Mouse (Mus musculus): ENCODE results near the gene Psg20.
"Not testable (repeated sequence)": the region's sequence is repeated elsewhere in the genome, so short reads cannot be mapped to it uniquely, and the experiment has no call there.

The Psg20 gene

DNA sequence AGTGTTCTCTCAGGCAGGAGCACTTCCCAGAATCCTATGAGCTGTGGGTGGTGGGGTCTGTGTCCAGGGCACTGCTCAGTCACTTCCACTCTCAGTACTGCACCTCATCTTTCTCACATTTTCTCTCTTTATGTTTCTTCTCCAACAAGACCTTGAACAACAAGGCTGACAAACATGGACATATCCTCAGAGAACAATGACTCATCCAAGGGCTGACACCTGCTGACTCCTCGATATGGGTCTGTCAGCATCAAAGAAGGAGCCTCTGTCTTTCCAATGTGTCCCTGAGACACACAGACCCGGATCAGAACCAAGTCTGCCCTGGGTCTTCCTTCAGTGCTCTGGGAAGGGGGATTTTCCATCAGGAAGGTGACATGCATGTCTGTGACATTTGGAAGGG, at the start of gene Psg20:
Gene Psg20 (minus strand): TSS at position 101 of the 400 bp plus-strand sequence.
- CTCF ChIA-PET, result no interaction called here

GRCm38 (mm10) chr7:18734451-18734850, 48.5 kb upstream of the Psg20 start:
- CTCF ChIA-PET, result no interaction called here

DNA sequence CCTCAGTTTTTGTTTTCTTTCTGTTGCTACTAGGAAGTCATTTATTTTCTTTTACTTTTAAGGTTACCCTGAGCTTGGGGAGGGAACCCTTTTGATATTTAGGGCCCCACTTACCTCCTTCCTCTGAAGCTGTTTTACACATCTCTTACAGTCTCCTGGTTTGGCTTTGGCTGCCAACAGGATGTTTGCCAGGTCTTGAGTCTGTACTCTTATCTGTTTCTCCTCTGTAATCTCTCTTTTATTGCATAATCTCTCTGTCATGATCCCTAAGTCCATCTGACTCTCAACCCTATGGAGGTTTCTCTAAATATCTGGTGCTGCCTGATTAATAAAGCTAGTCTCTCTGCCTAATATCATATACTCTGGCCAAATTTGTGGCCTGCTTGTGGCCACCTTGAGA, 47.1 kb upstream of the Psg20 start:
- CTCF ChIA-PET, result no interaction called here

DNA sequence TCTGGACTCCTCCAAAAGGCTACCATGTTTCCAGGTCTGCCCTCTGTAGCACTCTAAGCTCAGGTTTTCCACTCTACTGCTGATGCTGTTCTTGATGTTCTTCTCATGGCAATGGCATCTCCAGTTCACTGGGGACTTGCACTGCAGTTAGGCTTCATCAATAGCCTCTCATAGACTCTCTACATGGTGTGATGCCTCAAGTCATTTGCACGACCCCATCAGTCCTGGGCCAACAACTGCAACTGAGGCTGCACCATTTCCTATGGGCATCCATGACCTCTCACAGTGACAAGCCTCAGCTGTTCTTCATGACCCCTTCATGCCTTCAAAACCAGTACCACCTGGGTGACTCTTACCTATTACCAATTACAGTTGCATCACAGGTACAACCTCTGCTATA, 42.4 kb upstream of the Psg20 start:
- CTCF ChIA-PET, result no interaction called here

- CTCF ChIA-PET, result not testable (repeated sequence)
Observed at GRCm38 (mm10) chr7:18725931-18726330, 39.9 kb upstream of the Psg20 start.

DNA sequence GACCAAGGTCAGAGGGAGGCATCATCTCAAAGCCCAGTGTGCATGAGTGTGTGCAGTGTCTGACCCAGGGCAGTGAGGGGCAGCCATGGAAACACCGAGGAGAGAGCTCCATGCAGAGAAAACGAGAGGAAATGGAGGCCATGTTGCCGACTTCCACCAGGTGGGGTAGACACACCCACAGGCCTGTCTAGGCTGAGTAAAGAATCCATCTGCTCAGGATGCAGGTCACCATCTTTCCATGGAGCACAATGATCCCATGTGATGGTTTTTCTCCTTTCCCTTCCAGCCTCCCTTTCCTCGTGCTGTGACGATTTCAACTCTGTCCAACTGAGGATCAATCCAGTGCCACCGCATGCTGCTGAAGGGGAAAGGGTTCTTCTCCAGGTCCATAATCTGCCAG, 38.0 kb upstream of the Psg20 start:
- CTCF ChIA-PET, result no interaction called here

DNA sequence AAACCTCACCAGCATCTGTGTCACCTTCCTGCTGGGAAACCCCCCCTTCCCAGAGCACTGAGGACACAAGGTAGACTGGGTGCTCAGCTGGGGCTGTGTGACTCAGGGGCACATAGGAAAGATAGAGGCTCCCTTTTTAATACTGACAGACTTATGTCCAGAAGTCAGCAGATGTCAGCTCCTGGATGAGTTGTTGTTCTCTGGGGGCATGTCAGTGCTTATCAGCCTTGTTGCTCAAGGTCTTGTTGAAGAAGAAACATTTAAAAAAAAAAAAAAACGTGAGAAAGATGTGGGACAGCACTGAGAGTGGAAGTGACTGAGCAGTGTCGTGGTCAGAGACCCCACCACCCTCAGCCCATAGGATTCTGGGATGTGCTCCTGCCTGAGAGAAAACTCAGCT, 31.8 kb upstream of the Psg20 start, which contains the start of gene Psg22:
Gene Psg22 (plus strand): TSS at position 301 of the 400 bp plus-strand sequence.
- CTCF ChIA-PET, result no interaction called here

DNA sequence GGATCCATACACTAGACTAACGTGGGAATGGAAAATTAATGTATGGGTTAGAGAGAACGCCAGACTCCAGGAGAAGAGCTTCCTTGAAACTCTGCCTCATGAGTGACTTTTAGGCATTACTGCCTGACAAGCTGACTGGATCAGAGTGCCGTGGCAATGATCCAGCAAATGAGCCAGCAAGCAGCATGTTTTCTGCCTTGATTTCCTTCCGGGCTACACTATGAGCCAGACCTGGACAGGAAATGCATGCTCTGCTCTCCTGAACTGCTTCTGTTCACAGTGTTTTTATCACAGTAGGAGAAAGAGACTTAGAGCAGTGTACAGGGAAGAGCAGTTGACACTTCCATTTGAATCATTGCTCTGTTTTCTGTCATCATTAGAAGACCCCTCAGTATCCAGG, 29.6 kb upstream of the Psg20 start:
- CTCF ChIA-PET, result no interaction called here

DNA sequence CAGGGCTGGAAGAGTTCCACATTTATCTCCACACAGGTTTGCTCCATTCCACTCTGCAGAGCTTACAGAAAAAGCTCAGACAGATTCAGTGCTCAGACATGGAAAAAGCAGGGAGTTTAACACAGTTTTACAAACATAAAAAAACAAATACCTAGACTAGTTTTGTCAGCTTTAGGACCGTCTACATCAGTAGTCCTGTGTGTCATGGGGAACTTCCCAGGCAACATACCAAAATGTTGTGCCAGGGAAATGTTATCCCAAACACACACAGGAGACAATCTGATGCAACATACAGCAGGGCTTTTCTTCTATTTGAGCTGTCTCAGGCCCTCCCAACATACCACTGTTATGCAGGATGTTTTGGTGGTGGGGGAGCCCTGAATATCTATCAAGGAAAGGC, 24.9 kb upstream of the Psg20 start:
- CTCF ChIA-PET, result no interaction called here

DNA sequence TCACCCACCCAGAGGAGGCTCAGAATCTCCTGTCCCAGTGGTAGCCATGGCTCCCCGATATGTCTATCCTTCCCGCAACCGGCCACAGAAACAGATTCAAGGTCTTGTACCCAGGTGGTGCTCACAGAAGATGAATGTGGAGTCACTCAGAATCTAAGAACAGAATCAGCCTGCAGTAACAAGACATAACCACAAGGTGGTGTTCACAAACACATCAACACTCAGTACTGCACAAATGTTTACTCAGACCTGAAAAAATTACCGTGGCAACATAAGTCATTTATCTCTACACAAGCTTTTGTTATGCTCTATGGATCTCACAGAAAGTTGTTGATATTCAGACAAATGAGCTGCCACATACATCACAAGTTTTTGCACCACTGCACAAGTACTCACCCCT, 24.3 kb upstream of the Psg20 start:
- CTCF ChIA-PET, result not testable (repeated sequence)

DNA sequence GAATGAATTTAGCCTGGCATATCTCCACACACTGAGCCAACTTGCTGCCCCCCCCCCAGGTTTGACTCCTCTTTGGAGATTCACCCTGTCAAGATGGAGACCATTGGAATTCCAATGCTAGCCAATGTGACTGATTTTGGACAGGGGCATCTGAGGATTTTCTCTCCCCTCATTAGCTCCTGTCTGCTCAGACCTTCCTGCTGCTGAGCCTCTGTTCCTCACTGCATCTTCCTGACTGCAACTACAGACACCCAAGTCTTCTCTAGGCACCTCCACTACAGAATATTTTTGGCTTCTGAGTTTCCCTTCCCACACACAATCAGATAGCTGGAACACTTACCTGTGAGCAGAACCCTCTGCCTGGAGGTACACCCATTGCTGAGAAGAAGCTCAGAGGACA, 399 bp downstream of the Psg20 start:
- CTCF ChIA-PET, result no interaction called here

- CTCF ChIA-PET, result no interaction called here
Observed at GRCm38 (mm10) chr7:18679772-18680171, 6.2 kb downstream of the Psg20 start.

DNA sequence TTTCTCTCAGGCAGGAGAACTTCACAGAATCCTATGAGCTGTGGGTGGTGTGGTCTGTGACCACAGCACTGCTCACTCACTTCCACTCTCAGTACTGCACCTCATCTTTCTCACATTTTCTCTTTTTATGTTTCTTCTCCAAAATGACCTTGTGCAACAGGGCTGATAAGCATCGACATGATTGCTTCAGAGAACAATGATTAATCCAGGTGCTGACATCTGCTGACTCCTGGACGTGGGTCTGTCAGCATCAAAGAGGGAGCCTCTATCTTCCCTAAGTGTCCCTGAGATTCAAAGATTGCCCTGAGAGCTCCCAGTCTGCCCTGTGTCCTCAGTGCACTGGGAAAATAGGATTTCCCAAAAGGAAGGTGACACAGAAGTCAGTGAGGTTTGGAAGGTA, 29.4 kb downstream of the Psg20 start, which contains the start of gene Psg21:
Gene Psg21 (minus strand): TSS at position 101 of the 400 bp plus-strand sequence.
- CTCF ChIA-PET, result not testable (repeated sequence)

- CTCF ChIA-PET, result not testable (repeated sequence)
Observed at GRCm38 (mm10) chr7:18626921-18627320, 59.1 kb downstream of the Psg20 start.
